Mouse (Mus musculus) spleen, postnatal 36 days (tissue): Measurements from ENCODE around the gene Itih3.

Experiments
- DNase-seq, 2 experiments: peaks; one replicate each; pipeline ENCODE4 v3.0.0; 2022; ENCODE audit warnings: low spot score in 2 of 2, mixed read lengths in 1 of 2

The Itih3 gene

DNA sequence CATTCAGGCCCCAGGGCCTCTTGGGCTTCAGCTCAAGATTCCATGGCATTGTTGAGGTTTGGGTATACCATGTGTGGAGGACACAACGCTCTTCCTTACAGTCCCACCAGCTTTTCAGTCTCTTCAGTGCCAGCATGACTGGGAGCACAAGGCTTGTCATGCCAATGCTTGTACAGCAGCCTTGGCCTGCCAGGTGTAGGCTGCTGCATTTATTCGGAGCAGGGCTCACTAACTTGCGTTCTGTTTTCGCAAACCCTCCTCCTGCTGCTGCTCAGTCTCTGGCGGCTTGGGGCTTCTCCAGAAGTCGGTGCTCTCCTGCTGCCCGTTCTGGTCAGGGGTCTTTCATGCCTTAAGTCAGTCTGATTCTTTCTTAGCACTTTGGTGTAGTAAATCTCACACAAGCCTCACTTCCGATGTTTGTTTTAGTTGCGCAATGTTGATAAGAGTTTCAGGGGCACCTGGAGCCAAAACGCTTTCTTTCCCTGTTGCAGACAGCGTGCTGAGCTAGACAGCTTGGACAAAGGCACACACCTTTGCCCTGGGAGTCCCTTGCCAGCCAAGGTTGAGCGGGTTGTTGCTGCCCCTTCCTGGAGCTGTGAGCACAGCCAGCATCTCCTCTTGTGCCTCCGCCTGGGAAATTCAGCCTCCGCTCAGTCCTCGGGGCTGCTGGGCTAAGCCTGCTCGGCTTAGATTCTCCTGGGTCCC lies 62.0 kb downstream of the Itih3 start:
- DNase-seq = no peak
